Mouse (Mus musculus) CH12.LX (cell line): ENCODE results near the gene Lair1. TPM values are rescaled to one million over a fixed set of nuclear protein-coding genes. Genes with fewer than 3 reads are reported as not detected.
A peak's percentile ranks its signal among the peaks of the same experiment; 100 is the strongest.

Experiments
- DNase-seq: peaks from one replicate; pipeline ENCODE4 v3.0.0-alpha.2; 2013; ENCODE audit errors: extremely low read depth
- H3K27ac ChIP-seq: 2 replicates; pipeline ENCODE4 v1.5.1; 2012; ENCODE audit warnings: low read depth, mild to moderate bottlenecking, control low read depth, moderate library complexity; ENCODE audit not compliant: insufficient read depth
- H3K27me3 ChIP-seq: replicated peaks from 2 replicates; pipeline ENCODE3; 2012; ENCODE audit warnings: inconsistent platforms
- H3K36me3 ChIP-seq, 2 experiments: replicated peaks in 1 of 2; 2 replicates each; pipeline versions ENCODE3 to v1.6.1; 2012; ENCODE audit warnings: inconsistent platforms in 1 of 2, low read length in 1 of 2, mild to moderate bottlenecking in 1 of 2, mixed read lengths in 1 of 2, moderate library complexity in 1 of 2; ENCODE audit not compliant: control insufficient read depth in 1 of 2, insufficient read depth in 1 of 2
- H3K4me1 ChIP-seq, 2 experiments: 2 replicates each; pipeline ENCODE4 v1.6.1; 2012; ENCODE audit warnings: inconsistent platforms in 1 of 2, moderate library complexity in 1 of 2; ENCODE audit not compliant: insufficient read depth in 2 of 2, control insufficient read depth in 1 of 2
- H3K4me2 ChIP-seq: 2 replicates; pipeline ENCODE4 v1.6.1; 2012; ENCODE audit warnings: low read depth, mild to moderate bottlenecking, control low read depth; ENCODE audit not compliant: poor library complexity, insufficient read depth, severe bottlenecking
- H3K4me3 ChIP-seq, 3 experiments: fragments of 150-350 bp in 1 of 3; sonication (generic) in 1 of 3; replicated peaks in 1 of 3; 2 replicates each; pipeline versions ENCODE3 to v1.5.1; 2011 to 2012; ENCODE audit warnings: low read depth in 2 of 3, low read length in 2 of 3, mild to moderate bottlenecking in 2 of 3, moderate library complexity in 2 of 3, control low read depth in 1 of 3, improper control_type of control experiment in 1 of 3, inconsistent platforms in 1 of 3, mixed read lengths in 1 of 3; ENCODE audit not compliant: poor library complexity in 1 of 3
- H3K79me2 ChIP-seq: replicated peaks from 2 replicates; pipeline ENCODE4 v1.6.1; 2012; ENCODE audit warnings: mild to moderate bottlenecking, moderate library complexity; ENCODE audit not compliant: control insufficient read depth, poor library complexity, insufficient read depth, severe bottlenecking; ENCODE audit errors: extremely low read depth
- H3K9ac ChIP-seq: 2 replicates; pipeline ENCODE4 v1.6.1; 2012; ENCODE audit warnings: low read depth, mild to moderate bottlenecking, control low read depth, moderate library complexity; ENCODE audit not compliant: insufficient read depth
- H3K9me3 ChIP-seq: replicated peaks from 2 replicates; pipeline ENCODE3; 2012; ENCODE audit warnings: low read length, inconsistent platforms, mixed read lengths
- BHLHE40 ChIP-seq: IDR thresholded peaks from 2 replicates; pipeline ENCODE4 v1.6.1; 2011; ENCODE audit warnings: mild to moderate bottlenecking, low read depth, low read length, improper control_type of control experiment
- CHD1 ChIP-seq: IDR thresholded peaks from 2 replicates; pipeline ENCODE4 v1.6.1; 2012; ENCODE audit warnings: low read depth, low read length, improper control_type of control experiment, inconsistent platforms
- CHD2 ChIP-seq: IDR thresholded peaks from 2 replicates; pipeline ENCODE4 v1.6.1; 2011; ENCODE audit warnings: low read length, improper control_type of control experiment
- CTCF ChIP-seq, 2 experiments: IDR thresholded peaks in 1 of 2; conservative IDR thresholded peaks in 1 of 2; 2 replicates each; pipeline ENCODE4 v1.5.1; 2011 to 2012; ENCODE audit warnings: low read depth in 2 of 2, low read length in 2 of 2, improper control_type of control experiment in 1 of 2, inconsistent platforms in 1 of 2, mild to moderate bottlenecking in 1 of 2, moderate library complexity in 1 of 2
- E2F4 ChIP-seq: IDR thresholded peaks from 2 replicates; pipeline ENCODE4 v1.6.1; 2011; ENCODE audit warnings: low read depth, low read length, improper control_type of control experiment; ENCODE audit not compliant: insufficient replicate concordance
- EP300 ChIP-seq: IDR thresholded peaks from 2 replicates; pipeline ENCODE4 v1.6.1; 2011; ENCODE audit warnings: low read length, improper control_type of control experiment
- GABPA ChIP-seq: IDR thresholded peaks from 2 replicates; pipeline ENCODE4 v1.6.1; 2012; ENCODE audit warnings: low read depth, low read length, improper control_type of control experiment, inconsistent platforms; ENCODE audit not compliant: insufficient replicate concordance
- HCFC1 ChIP-seq: IDR thresholded peaks from 2 replicates; pipeline ENCODE4 v1.6.1; 2012; ENCODE audit warnings: low read depth, mild to moderate bottlenecking, inconsistent platforms, low read length, improper control_type of control experiment
- IRF4 ChIP-seq: IDR thresholded peaks from 2 replicates; pipeline ENCODE4 v1.6.1; 2014; ENCODE audit warnings: low read depth, mild to moderate bottlenecking, inconsistent platforms, low read length, improper control_type of control experiment
- JUN ChIP-seq: IDR thresholded peaks from 2 replicates; pipeline ENCODE4 v1.6.1; 2011; ENCODE audit warnings: low read depth, mild to moderate bottlenecking, low read length, improper control_type of control experiment, moderate library complexity; ENCODE audit not compliant: insufficient read depth
- JUND ChIP-seq: conservative IDR thresholded peaks from 2 replicates; pipeline ENCODE4 v1.6.1; 2011; ENCODE audit warnings: low read depth, low read length, improper control_type of control experiment
- KAT2A ChIP-seq: IDR thresholded peaks from 2 replicates; pipeline ENCODE4 v1.6.1; 2012; ENCODE audit warnings: low read length, improper control_type of control experiment, inconsistent platforms; ENCODE audit not compliant: insufficient replicate concordance
- MAX ChIP-seq: IDR thresholded peaks from 2 replicates; pipeline ENCODE4 v1.6.1; 2011; ENCODE audit warnings: low read length, improper control_type of control experiment
- MXI1 ChIP-seq: IDR thresholded peaks from 2 replicates; pipeline ENCODE4 v1.6.1; 2011; ENCODE audit warnings: mild to moderate bottlenecking, low read depth, low read length, improper control_type of control experiment
- MYC ChIP-seq: IDR thresholded peaks from 2 replicates; pipeline ENCODE4 v1.6.1; 2011; ENCODE audit warnings: low read depth, mild to moderate bottlenecking, improper control_type of control experiment, low read length
- NELFE ChIP-seq: IDR thresholded peaks from 2 replicates; pipeline ENCODE4 v1.6.1; 2011; ENCODE audit warnings: low read depth, low read length, improper control_type of control experiment
- PAX5 ChIP-seq: IDR thresholded peaks from 2 replicates; pipeline ENCODE4 v1.6.1; 2012; ENCODE audit warnings: low read length, inconsistent platforms, mixed read lengths
- POLR2A ChIP-seq: IDR thresholded peaks from 2 replicates; pipeline ENCODE4 v1.6.1; 2011; ENCODE audit warnings: low read depth, mild to moderate bottlenecking, improper control_type of control experiment, low read length
- POLR2AphosphoS2 ChIP-seq: IDR thresholded peaks from 2 replicates; pipeline ENCODE4 v1.6.1; 2011; ENCODE audit warnings: low read depth, low read length, improper control_type of control experiment
- RAD21 ChIP-seq: IDR thresholded peaks from 2 replicates; pipeline ENCODE4 v1.6.1; 2011; ENCODE audit warnings: low read depth, mild to moderate bottlenecking, low read length, improper control_type of control experiment, moderate library complexity
- RCOR1 ChIP-seq: conservative IDR thresholded peaks from 2 replicates; pipeline ENCODE4 v1.6.1; 2012; ENCODE audit warnings: low read depth, mild to moderate bottlenecking, inconsistent platforms, low read length, improper control_type of control experiment
- SIN3A ChIP-seq: IDR thresholded peaks from 2 replicates; pipeline ENCODE4 v1.6.1; 2012; ENCODE audit warnings: low read length, improper control_type of control experiment, inconsistent platforms
- SMC3 ChIP-seq: IDR thresholded peaks from 2 replicates; pipeline ENCODE4 v1.6.1; 2011; ENCODE audit warnings: low read depth, low read length, improper control_type of control experiment
- TBP ChIP-seq: conservative IDR thresholded peaks from 2 replicates; pipeline ENCODE4 v1.6.1; 2011; ENCODE audit warnings: low read depth, low read length, improper control_type of control experiment
- TCF12 ChIP-seq: IDR thresholded peaks from 2 replicates; pipeline ENCODE4 v1.6.1; 2014; ENCODE audit warnings: low read depth, mild to moderate bottlenecking, inconsistent platforms, low read length, improper control_type of control experiment
- UBTF ChIP-seq: IDR thresholded peaks from 2 replicates; pipeline ENCODE4 v1.6.1; 2012; ENCODE audit warnings: low read depth, mild to moderate bottlenecking, inconsistent platforms, low read length, improper control_type of control experiment, moderate library complexity
- USF1 ChIP-seq: IDR thresholded peaks from 2 replicates; pipeline ENCODE4 v1.6.1; 2014; ENCODE audit warnings: low read depth, mild to moderate bottlenecking, inconsistent platforms, low read length, improper control_type of control experiment
- ZC3H11A ChIP-seq: IDR thresholded peaks from 2 replicates; pipeline ENCODE4 v1.6.1; 2012; ENCODE audit warnings: low read depth, mild to moderate bottlenecking, inconsistent platforms, low read length, improper control_type of control experiment
- ZKSCAN1 ChIP-seq: IDR thresholded peaks from 2 replicates; pipeline ENCODE4 v1.6.1; 2012; ENCODE audit warnings: low read depth, inconsistent platforms, low read length, improper control_type of control experiment, borderline replicate concordance
- ZMIZ1 ChIP-seq: IDR thresholded peaks from 2 replicates; pipeline ENCODE4 v1.6.1; 2012; ENCODE audit warnings: low read depth, mild to moderate bottlenecking, inconsistent platforms, low read length, improper control_type of control experiment
- ZNF384 ChIP-seq: IDR thresholded peaks from 2 replicates; pipeline ENCODE4 v1.6.1; 2012; ENCODE audit warnings: low read depth, low read length, improper control_type of control experiment, inconsistent platforms
- dilution Hi-C: fragments of 300-500 bp; cut with MboI; formaldehyde crosslinking; loops from 2 replicates; pipeline ENCODE4 v1.14.3; 2020; ENCODE audit warnings: low sequenced_read_pairs; ENCODE audit not compliant: extremely low pct_unique_long_range_greater_than_20kb, extremely low pct_ligation_motif_present
- in situ Hi-C: fragments of 300-500 bp; cut with MboI; formaldehyde crosslinking; loops from 3 replicates; pipeline ENCODE4 v1.14.3; 2019; ENCODE audit warnings: low sequenced_read_pairs, low pct_ligation_motif_present, low pct_unique_long_range_greater_than_20kb, mixed read lengths
- polyA plus RNA-seq: library from polyadenylated mRNA; unstranded; fragments of >175 nt; gene quantifications from 2 replicates; pipeline ENCODE4 v1.2.1, GENCODE M21; 2012; ENCODE audit warnings: low read depth; ENCODE audit not compliant: insufficient read length
- total RNA-seq, 2 experiments: library from RNA; depleted of rRNA; stranded (reverse); fragments of 300-350 nt in 1 of 2; fragments of >200 nt in 1 of 2; gene quantifications; 2 replicates each; pipeline ENCODE4 v1.2.3; 2012 to 2014

Gene Lair1
- total and polyA plus RNA-seq, 3 experiments, result 0.21 to 4.6 (median 3.1) TPM

DNA sequence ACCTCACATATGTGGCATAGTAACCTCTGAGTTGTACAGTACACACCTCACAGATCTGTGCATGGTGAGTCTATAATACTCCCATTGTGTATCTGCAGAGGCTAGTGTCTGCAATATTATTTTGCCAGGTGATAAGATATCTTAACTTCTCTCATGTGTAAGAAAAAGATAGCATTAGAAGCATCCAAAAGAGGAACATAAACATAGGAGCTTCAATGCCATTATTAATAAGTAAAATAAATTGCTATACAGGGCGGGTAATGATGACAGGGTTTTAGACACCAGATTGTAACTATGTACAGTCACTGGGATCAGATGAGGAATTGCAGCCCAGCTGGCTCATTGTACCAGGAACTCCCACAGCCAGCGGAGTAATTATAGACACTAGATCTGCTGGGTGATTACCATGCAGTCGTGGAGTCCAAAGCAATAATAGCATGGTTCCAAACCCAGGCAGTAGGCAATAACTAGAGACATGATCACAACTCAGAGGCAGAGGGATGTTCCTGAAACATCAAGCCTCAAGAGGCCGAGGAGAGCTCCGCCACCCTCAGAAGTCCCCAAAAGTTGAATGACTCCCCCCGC, 25.0 kb upstream of the Lair1 start:
- H3K27ac ChIP-seq, result no peak overlapping the region
- dilution Hi-C loops, result no loop called here
- H3K4me1 ChIP-seq, result peaks cover 12 to 69% of the 10 kb centered on the region in 2 experiments
- H3K9ac ChIP-seq, result no peak overlapping the region
- H3K36me3 ChIP-seq, result no peaks in the 10 kb centered on the region
- no peak for DNase-seq
- H3K27me3 ChIP-seq, result no peaks in the 10 kb centered on the region
- no peaks in the 10 kb centered on the region for H3K79me2 ChIP-seq
- TF ChIP-seq GABPA, result no peak
- TF ChIP-seq E2F4, result no peak
- TF ChIP-seq CHD2, result no peak
- TF ChIP-seq NELFE, result no peak
- in situ Hi-C loops, result loop anchor here (5.0 kb wide), 1 partner anchor 36 kb away; no protein-coding TSS in a partner anchor
- H3K4me2 ChIP-seq, result no peak overlapping the region
- no peaks in the 10 kb centered on the region for H3K9me3 ChIP-seq
- no peak overlapping the region for H3K4me3 ChIP-seq

DNA sequence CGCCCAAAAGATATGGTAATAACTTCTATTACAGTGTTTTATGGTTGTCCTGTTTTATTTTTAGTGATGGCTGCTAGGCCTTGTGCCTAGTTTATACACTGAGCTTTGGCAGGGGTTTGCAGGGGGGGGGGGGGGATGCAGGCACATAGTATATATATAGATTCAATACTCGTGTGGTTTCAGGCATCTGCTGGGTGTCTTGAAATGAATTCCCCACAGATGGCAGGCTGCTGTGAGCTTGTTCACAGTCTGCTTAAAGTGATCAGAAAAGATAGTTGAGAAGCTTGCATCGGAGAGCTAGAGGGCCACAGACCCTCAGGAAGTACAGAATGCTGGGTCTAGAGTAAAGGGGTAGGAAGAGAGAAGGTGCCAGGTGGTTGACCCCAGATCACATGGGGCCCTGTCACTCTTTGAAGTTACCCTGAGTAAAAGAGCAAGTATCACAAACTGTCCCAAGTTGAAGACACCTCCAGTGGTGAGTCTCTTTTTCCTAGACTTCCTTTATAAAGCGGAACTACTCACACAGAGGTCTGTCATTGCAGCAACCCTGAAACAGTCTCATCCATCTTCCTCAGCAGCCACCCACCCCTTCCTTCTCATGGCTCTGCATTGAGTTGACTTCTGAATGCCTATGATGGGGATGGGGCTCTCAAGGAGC, 24.4 kb upstream of the Lair1 start:
- Histone ChIP-seq H3K27me3 (no peaks in the 10 kb centered on the region), H3K9me3 (no peaks in the 10 kb centered on the region), H3K4me2 (peak overlapping the region; percentile 21; the same call in 1 of the 2 replicates), H3K36me3 (no peaks in the 10 kb centered on the region), H3K79me2 (no peaks in the 10 kb centered on the region), H3K9ac (no peak overlapping the region), H3K4me1 (peaks cover 12 to 75% of the 10 kb centered on the region in 2 experiments), H3K27ac (no peak overlapping the region), H3K4me3 (no peak overlapping the region)
- in situ Hi-C loops (loop anchor here (5.0 kb wide), 1 partner anchor 35 kb away; no protein-coding TSS in a partner anchor), dilution Hi-C loops (no loop called here)
- DNase-seq, result peak; percentile 64
- TF ChIP-seq CHD2 (no peak), CHD1 (no peak), TBP (no peak), POLR2AphosphoS2 (no peak), RCOR1 (no peak), ZKSCAN1 (no peak), CTCF (conservative IDR thresholded peaks at IDR 0.05 in 1 of 2, IDR thresholded peaks at IDR 0.05 in 1 of 2; ENCODE audit: low read depth in 2 of 2, low read length in 2 of 2) (no peak), KAT2A (no peak), UBTF (no peak), JUN (no peak), MYC (0 out of 2 replicates have a peak, but pooled peaks have one; percentile 38), NELFE (no peak), ZMIZ1 (no peak), IRF4 (peak; percentile 24; the same call in 1 of the 2 replicates), HCFC1 (no peak), MAX (no peak), USF1 (no peak), JUND (0 out of 2 replicates have a peak, but pooled peaks have one; percentile 32), ZC3H11A (no peak), GABPA (no peak), E2F4 (no peak), BHLHE40 (0 out of 2 replicates have a peak, but pooled peaks have one; percentile 10), ZNF384 (no peak), EP300 (peak; percentile 74), TCF12 (0 out of 2 replicates have a peak, but pooled peaks have one; percentile 9), MXI1 (0 out of 2 replicates have a peak, but pooled peaks have one; percentile 16), SMC3 (no peak), SIN3A (peak; percentile 43; the same call in 1 of the 2 replicates), RAD21 (no peak), POLR2A (no peak), PAX5 (no peak)
